Mouse (Mus musculus) ES-Bruce4 (cell line): Measurements from ENCODE around the gene Plcb1. TPM values are rescaled to one million over a fixed set of nuclear protein-coding genes. Genes with fewer than 3 reads are reported as not detected.

Source experiments
- H3K27ac ChIP-seq: 2 replicates; pipeline ENCODE4 v1.5.1; 2012; ENCODE audit warnings: low read length, inconsistent platforms; ENCODE audit not compliant: insufficient read depth
- H3K27me3 ChIP-seq: 2 replicates; pipeline ENCODE4 v1.6.1; 2012; ENCODE audit warnings: mild to moderate bottlenecking, low read length, inconsistent platforms; ENCODE audit not compliant: control insufficient read depth, poor library complexity, insufficient read depth, severe bottlenecking
- H3K36me3 ChIP-seq: 2 replicates; pipeline ENCODE4 v1.6.1; 2012; ENCODE audit warnings: inconsistent platforms, mild to moderate bottlenecking, low read length, moderate library complexity; ENCODE audit not compliant: control insufficient read depth, poor library complexity, insufficient read depth, severe bottlenecking
- H3K4me1 ChIP-seq: one replicate; pipeline ENCODE4 v1.8.1; 2011; ENCODE audit warnings: low read length; ENCODE audit not compliant: control insufficient read depth, insufficient read depth
- H3K4me3 ChIP-seq: 2 replicates; pipeline ENCODE4 v1.5.1; 2011; ENCODE audit warnings: low read depth, mild to moderate bottlenecking, low read length
- H3K9ac ChIP-seq: 2 replicates; pipeline ENCODE4 v1.6.1; 2012; ENCODE audit warnings: low read depth, mild to moderate bottlenecking, inconsistent platforms; ENCODE audit not compliant: poor library complexity, severe bottlenecking
- H3K9me3 ChIP-seq: replicated peaks from 2 replicates; pipeline ENCODE4 v1.6.1; 2012; ENCODE audit warnings: mild to moderate bottlenecking, low read length, inconsistent platforms; ENCODE audit not compliant: control insufficient read depth, poor library complexity, insufficient read depth, severe bottlenecking
- CTCF ChIP-seq: IDR thresholded peaks from one replicate; pipeline ENCODE4 v1.8.1; 2011; ENCODE audit warnings: low read depth, low read length
- EP300 ChIP-seq: IDR thresholded peaks from 2 replicates; pipeline ENCODE4 v1.6.1; 2011; ENCODE audit warnings: low read depth, low read length; ENCODE audit not compliant: insufficient read depth
- POLR2A ChIP-seq: IDR thresholded peaks from one replicate; pipeline ENCODE4 v1.8.1; 2011; ENCODE audit warnings: low read length; ENCODE audit not compliant: insufficient read depth
- polyA plus RNA-seq: library from polyadenylated mRNA; stranded (reverse); fragments of >200 nt; gene quantifications from 2 replicates; pipeline ENCODE4 v1.2.4, GENCODE M21; 2011; ENCODE audit warnings: low read depth; ENCODE audit not compliant: missing spikeins, insufficient read depth, insufficient read length

Gene Plcb1
- polyA plus RNA-seq, 1 experiment = 0.19 TPM

- Histone ChIP-seq H3K36me3 (no peaks in the 10 kb centered on the region), H3K9me3 (no peaks in the 10 kb centered on the region), H3K4me1 (no peaks in the 10 kb centered on the region), H3K9ac (no peak overlapping the region), H3K4me3 (no peak overlapping the region), H3K27ac (no peak overlapping the region), H3K27me3 (no peaks in the 10 kb centered on the region)
- no peak for TF ChIP-seq EP300
- no peak for TF ChIP-seq CTCF
Measured at GRCm38 (mm10) chr2:135399760-135400159, 613.9 kb downstream of the Plcb1 start.

- Histone ChIP-seq H3K27me3 (no peaks in the 10 kb centered on the region), H3K4me1 (no peaks in the 10 kb centered on the region), H3K4me3 (no peak overlapping the region), H3K36me3 (no peaks in the 10 kb centered on the region), H3K9me3 (no peaks in the 10 kb centered on the region), H3K9ac (no peak overlapping the region), H3K27ac (no peak overlapping the region)
- TF ChIP-seq CTCF (no peak), POLR2A (no peak), EP300 (no peak)
Measured at GRCm38 (mm10) chr2:135402916-135403315, 617.0 kb downstream of the Plcb1 start.

GRCm38 (mm10) chr2:135403344-135403743 lies 617.5 kb downstream of the Plcb1 start:
- Histone ChIP-seq H3K36me3 (no peaks in the 10 kb centered on the region), H3K4me3 (no peak overlapping the region), H3K9ac (no peak overlapping the region), H3K27me3 (no peaks in the 10 kb centered on the region), H3K9me3 (no peaks in the 10 kb centered on the region), H3K4me1 (no peaks in the 10 kb centered on the region), H3K27ac (no peak overlapping the region)
- TF ChIP-seq CTCF (no peak), POLR2A (no peak), EP300 (no peak)

GRCm38 (mm10) chr2:135404095-135404494 lies 618.2 kb downstream of the Plcb1 start:
- H3K27ac ChIP-seq = no peak overlapping the region
- H3K4me1 ChIP-seq = no peaks in the 10 kb centered on the region
- H3K27me3 ChIP-seq = no peaks in the 10 kb centered on the region
- H3K36me3 ChIP-seq = no peaks in the 10 kb centered on the region
- no peak for TF ChIP-seq POLR2A
- TF ChIP-seq EP300 = no peak
- TF ChIP-seq CTCF = no peak
- no peak overlapping the region for H3K9ac ChIP-seq
- H3K4me3 ChIP-seq = no peak overlapping the region
- no peaks in the 10 kb centered on the region for H3K9me3 ChIP-seq

GRCm38 (mm10) chr2:135409418-135410097 lies 623.7 kb downstream of the Plcb1 start:
- Histone ChIP-seq H3K36me3 (no peaks in the 10 kb centered on the region), H3K4me3 (no peak overlapping the region), H3K9ac (no peak overlapping the region), H3K27me3 (no peaks in the 10 kb centered on the region), H3K4me1 (no peaks in the 10 kb centered on the region), H3K9me3 (no peaks in the 10 kb centered on the region), H3K27ac (no peak overlapping the region)
- TF ChIP-seq EP300 (no peak), CTCF (no peak), POLR2A (no peak)

- Histone ChIP-seq H3K36me3 (no peaks in the 10 kb centered on the region), H3K9ac (no peak overlapping the region), H3K27ac (no peak overlapping the region), H3K9me3 (no peaks in the 10 kb centered on the region), H3K27me3 (no peaks in the 10 kb centered on the region), H3K4me1 (no peaks in the 10 kb centered on the region), H3K4me3 (no peak overlapping the region)
- no peak for TF ChIP-seq CTCF
- TF ChIP-seq EP300 = no peak
Measured at GRCm38 (mm10) chr2:135411675-135412074, 625.8 kb downstream of the Plcb1 start.
